Mouse (Mus musculus): ENCODE measurements around the gene Slc37a1. TPM values are rescaled to one million over a fixed set of nuclear protein-coding genes. Genes with fewer than 3 reads are reported as not detected.

The Slc37a1 gene
- 5.8 and 6.0 TPM in 2 replicates for polyA plus RNA-seq (2014; fragmentation: Nextera tagmentation; extraction: Ambion mirVana)

DNA sequence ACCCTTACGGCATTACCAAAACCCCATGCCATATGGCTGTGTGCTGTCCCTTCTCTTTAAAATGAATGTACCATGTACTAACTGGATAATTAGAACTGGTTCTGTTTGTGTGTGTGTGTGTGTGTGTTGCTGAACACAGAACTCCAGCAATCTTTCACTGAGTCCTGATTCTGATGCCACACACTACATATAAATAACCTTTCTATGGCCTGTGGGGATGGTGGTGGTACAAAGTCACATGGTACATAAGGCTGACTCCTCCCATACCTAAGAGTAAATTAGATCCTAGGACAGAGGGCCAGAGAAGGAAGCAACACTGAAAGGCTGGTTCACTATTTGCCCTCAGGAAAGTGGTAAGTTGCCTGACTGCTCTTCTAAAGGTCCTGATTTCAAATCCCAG, at the start of gene Slc37a1:
Slc37a1 (plus strand) TSS at position 301 of the 400 bp plus-strand sequence.
- H3K27ac ChIP-seq (ENCODE audit: low read depth, low read length), result no peak within 1 kb of the TSS
- no peak for ATAC-seq (replicated peaks; ENCODE audit: low FRiP score)
- no peak within 1 kb of the TSS for H3K4me3 ChIP-seq (ENCODE audit: low read depth, low read length)

GRCm38 (mm10) chr17:31238234-31239020, 48.2 kb upstream of the Slc37a1 start:
- ATAC-seq (replicated peaks; ENCODE audit: low FRiP score) (no peak), DNase-seq (ENCODE audit: low spot score) (no peak)
- no peaks in the 10 kb centered on the region for H3K27me3 ChIP-seq (ENCODE audit: control insufficient read depth, insufficient read depth, low read length)
- no peak overlapping the region for H3K4me3 ChIP-seq (ENCODE audit: low read depth, low read length)
- no peaks in the 10 kb centered on the region for H3K4me1 ChIP-seq (replicated peaks; ENCODE audit: control insufficient read depth, insufficient read depth, low read length)
- H3K36me3 ChIP-seq (ENCODE audit: control insufficient read depth, insufficient read depth, low read length), result no peaks in the 10 kb centered on the region
- WGBS, result 81% methylated on average over 7 of the region's 7 CpGs
- H3K9ac ChIP-seq (ENCODE audit: low read length), result no peak overlapping the region
- no peaks in the 10 kb centered on the region for H3K9me3 ChIP-seq (ENCODE audit: control insufficient read depth, low read length)
- H3K4me2 ChIP-seq (ENCODE audit: low read depth, low read length, severe bottlenecking), result no peak overlapping the region
- no peak overlapping the region for H3K27ac ChIP-seq (ENCODE audit: low read depth, low read length)

More for the DNA sequence above, at the start of gene Slc37a1:
- H3K9me3 ChIP-seq (ENCODE audit: control insufficient read depth, low read length), result no peaks in the 10 kb centered on the region
- no peak within 1 kb of the TSS for H3K9ac ChIP-seq (ENCODE audit: low read length)
- H3K27me3 ChIP-seq (ENCODE audit: control insufficient read depth, insufficient read depth, low read length), result no peaks in the 10 kb centered on the region
- peaks cover 10% of the 10 kb centered on the region; the same call in 1 of the 2 replicates for H3K4me1 ChIP-seq (replicated peaks; ENCODE audit: control insufficient read depth, insufficient read depth, low read length)
- 97% methylated on average over 1 of the region's 1 CpGs for WGBS
- no peak for DNase-seq (ENCODE audit: low spot score)
- H3K36me3 ChIP-seq (ENCODE audit: control insufficient read depth, insufficient read depth, low read length), result no peaks in the 10 kb centered on the region
- no peak within 1 kb of the TSS for H3K4me2 ChIP-seq (ENCODE audit: low read depth, low read length, severe bottlenecking)

DNA sequence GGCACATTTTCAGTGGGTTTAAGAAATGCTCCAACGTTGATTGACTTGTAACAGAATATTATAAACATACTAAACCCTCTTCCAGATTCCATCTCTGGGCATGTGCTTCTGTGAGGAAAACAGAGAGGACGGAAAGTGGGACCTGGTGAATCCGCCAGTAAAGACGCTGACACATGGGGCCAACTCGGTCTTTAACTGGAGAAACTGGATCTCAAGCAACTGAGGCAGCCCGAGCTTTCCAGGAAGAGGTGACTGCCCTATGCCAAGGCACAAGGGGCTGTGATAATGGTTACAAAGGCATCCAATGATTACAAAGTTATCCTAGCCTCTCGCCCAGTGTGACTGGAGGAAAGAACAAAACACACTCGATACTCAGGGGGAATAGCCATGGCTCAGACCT, 45.4 kb upstream of the Slc37a1 start:
- Histone ChIP-seq H3K4me3 (ENCODE audit: low read depth, low read length) (no peak overlapping the region), H3K9me3 (ENCODE audit: control insufficient read depth, low read length) (no peaks in the 10 kb centered on the region), H3K36me3 (ENCODE audit: control insufficient read depth, insufficient read depth, low read length) (no peaks in the 10 kb centered on the region), H3K4me1 (replicated peaks; ENCODE audit: control insufficient read depth, insufficient read depth, low read length) (no peaks in the 10 kb centered on the region), H3K27ac (ENCODE audit: low read depth, low read length) (no peak overlapping the region), H3K4me2 (ENCODE audit: low read depth, low read length, severe bottlenecking) (no peak overlapping the region), H3K27me3 (ENCODE audit: control insufficient read depth, insufficient read depth, low read length) (no peaks in the 10 kb centered on the region), H3K9ac (ENCODE audit: low read length) (no peak overlapping the region)
- WGBS, result 85% methylated on average over 8 of the region's 8 CpGs
- DNase-seq (ENCODE audit: low spot score) (no peak), ATAC-seq (replicated peaks; ENCODE audit: low FRiP score) (no peak)

DNA sequence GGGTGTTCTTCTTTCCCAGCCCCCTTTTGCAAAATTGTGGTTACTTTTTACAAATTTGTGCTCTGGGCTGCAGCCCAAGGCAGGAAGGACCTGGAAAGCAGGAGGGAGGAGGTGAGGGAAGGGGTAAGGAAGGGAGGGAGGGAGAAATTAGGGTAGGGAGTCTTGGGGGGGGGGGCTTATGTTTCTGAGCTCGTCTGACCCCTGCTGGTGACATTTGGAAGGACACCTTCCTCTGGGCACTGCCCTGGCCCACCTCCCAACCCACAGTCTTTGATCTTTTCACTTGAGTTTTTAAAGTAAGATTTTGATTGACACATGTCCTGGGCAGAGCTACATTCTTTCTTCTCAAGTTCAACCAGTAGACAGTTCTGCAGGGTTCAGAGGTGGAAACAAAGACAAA, 43.8 kb upstream of the Slc37a1 start:
- no peak overlapping the region for H3K27ac ChIP-seq (ENCODE audit: low read depth, low read length)
- DNase-seq (ENCODE audit: low spot score), result no peak
- H3K36me3 ChIP-seq (ENCODE audit: control insufficient read depth, insufficient read depth, low read length), result no peaks in the 10 kb centered on the region
- no peaks in the 10 kb centered on the region for H3K27me3 ChIP-seq (ENCODE audit: control insufficient read depth, insufficient read depth, low read length)
- no peaks in the 10 kb centered on the region for H3K9me3 ChIP-seq (ENCODE audit: control insufficient read depth, low read length)
- H3K9ac ChIP-seq (ENCODE audit: low read length), result no peak overlapping the region
- 0% methylated on average over 1 of the region's 1 CpGs for whole genome bisulfite sequencing
- H3K4me2 ChIP-seq (ENCODE audit: low read depth, low read length, severe bottlenecking), result no peak overlapping the region
- ATAC-seq (replicated peaks; ENCODE audit: low FRiP score), result no peak
- no peaks in the 10 kb centered on the region for H3K4me1 ChIP-seq (replicated peaks; ENCODE audit: control insufficient read depth, insufficient read depth, low read length)
- no peak overlapping the region for H3K4me3 ChIP-seq (ENCODE audit: low read depth, low read length)

- H3K27ac ChIP-seq (ENCODE audit: low read depth, low read length), result no peak overlapping the region
- ATAC-seq (replicated peaks; ENCODE audit: low FRiP score) (no peak), DNase-seq (ENCODE audit: low spot score) (no peak)
- 83% methylated on average over 5 of the region's 5 CpGs for WGBS
- no peaks in the 10 kb centered on the region for H3K9me3 ChIP-seq (ENCODE audit: control insufficient read depth, low read length)
- H3K4me3 ChIP-seq (ENCODE audit: low read depth, low read length), result no peak overlapping the region
- no peak overlapping the region for H3K9ac ChIP-seq (ENCODE audit: low read length)
- H3K36me3 ChIP-seq (ENCODE audit: control insufficient read depth, insufficient read depth, low read length), result no peaks in the 10 kb centered on the region
- H3K4me1 ChIP-seq (replicated peaks; ENCODE audit: control insufficient read depth, insufficient read depth, low read length), result no peaks in the 10 kb centered on the region
- no peaks in the 10 kb centered on the region for H3K27me3 ChIP-seq (ENCODE audit: control insufficient read depth, insufficient read depth, low read length)
- no peak overlapping the region for H3K4me2 ChIP-seq (ENCODE audit: low read depth, low read length, severe bottlenecking)
Measured at GRCm38 (mm10) chr17:31245321-31245720, 41.3 kb upstream of the Slc37a1 start.

DNA sequence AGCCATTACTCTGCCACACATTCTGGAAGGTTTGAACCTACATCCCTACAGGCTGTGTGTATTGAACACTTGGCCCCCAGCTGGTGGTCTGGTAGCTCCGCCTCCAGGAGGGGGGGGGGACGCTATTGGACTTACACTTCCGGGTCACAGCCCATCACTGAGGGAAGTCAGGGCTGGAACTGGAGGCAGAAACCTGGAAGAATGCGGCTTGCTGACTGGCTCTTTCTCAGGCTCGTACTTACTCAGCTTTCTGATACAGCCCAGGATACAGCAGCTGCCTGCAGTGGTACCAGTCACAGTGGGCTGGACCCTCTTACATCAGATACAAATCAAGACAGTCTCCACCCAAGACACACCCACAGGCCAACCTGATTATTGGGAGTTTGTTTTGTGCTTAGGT, 39.4 kb upstream of the Slc37a1 start:
- DNase-seq (ENCODE audit: low spot score), result no peak
- Histone ChIP-seq H3K4me3 (ENCODE audit: low read depth, low read length) (no peak overlapping the region), H3K9me3 (ENCODE audit: control insufficient read depth, low read length) (no peaks in the 10 kb centered on the region), H3K9ac (ENCODE audit: low read length) (no peak overlapping the region), H3K27me3 (ENCODE audit: control insufficient read depth, insufficient read depth, low read length) (no peaks in the 10 kb centered on the region), H3K4me1 (replicated peaks; ENCODE audit: control insufficient read depth, insufficient read depth, low read length) (no peaks in the 10 kb centered on the region), H3K27ac (ENCODE audit: low read depth, low read length) (no peak overlapping the region), H3K4me2 (ENCODE audit: low read depth, low read length, severe bottlenecking) (no peak overlapping the region), H3K36me3 (ENCODE audit: control insufficient read depth, insufficient read depth, low read length) (no peaks in the 10 kb centered on the region)
- 40% methylated on average over 5 of the region's 5 CpGs for WGBS
- ATAC-seq (replicated peaks; ENCODE audit: low FRiP score), result no peak

GRCm38 (mm10) chr17:31253951-31254350, 32.6 kb upstream of the Slc37a1 start:
- 57% methylated on average over 5 of the region's 5 CpGs for WGBS
- H3K27me3 ChIP-seq (ENCODE audit: control insufficient read depth, insufficient read depth, low read length), result no peaks in the 10 kb centered on the region
- H3K4me3 ChIP-seq (ENCODE audit: low read depth, low read length), result no peak overlapping the region
- DNase-seq (ENCODE audit: low spot score) (no peak), ATAC-seq (replicated peaks; ENCODE audit: low FRiP score) (no peak)
- H3K4me1 ChIP-seq (replicated peaks; ENCODE audit: control insufficient read depth, insufficient read depth, low read length), result no peaks in the 10 kb centered on the region
- no peaks in the 10 kb centered on the region for H3K9me3 ChIP-seq (ENCODE audit: control insufficient read depth, low read length)
- H3K9ac ChIP-seq (ENCODE audit: low read length), result no peak overlapping the region
- H3K4me2 ChIP-seq (ENCODE audit: low read depth, low read length, severe bottlenecking), result no peak overlapping the region
- H3K27ac ChIP-seq (ENCODE audit: low read depth, low read length), result no peak overlapping the region
- H3K36me3 ChIP-seq (ENCODE audit: control insufficient read depth, insufficient read depth, low read length), result no peaks in the 10 kb centered on the region

- Histone ChIP-seq H3K36me3 (ENCODE audit: control insufficient read depth, insufficient read depth, low read length) (no peaks in the 10 kb centered on the region), H3K4me1 (replicated peaks; ENCODE audit: control insufficient read depth, insufficient read depth, low read length) (no peaks in the 10 kb centered on the region), H3K9ac (ENCODE audit: low read length) (0 out of 2 replicates have a peak overlapping the region, but pooled peaks have one; percentile 12), H3K27me3 (ENCODE audit: control insufficient read depth, insufficient read depth, low read length) (no peaks in the 10 kb centered on the region), H3K4me3 (ENCODE audit: low read depth, low read length) (no peak overlapping the region), H3K27ac (ENCODE audit: low read depth, low read length) (no peak overlapping the region), H3K4me2 (ENCODE audit: low read depth, low read length, severe bottlenecking) (no peak overlapping the region), H3K9me3 (ENCODE audit: control insufficient read depth, low read length) (no peaks in the 10 kb centered on the region)
- DNase-seq (ENCODE audit: low spot score), result peak; percentile 77
- WGBS, result 10% methylated on average over 9 of the region's 9 CpGs
- peak; percentile 70 for ATAC-seq (replicated peaks; ENCODE audit: low FRiP score)
Measured at GRCm38 (mm10) chr17:31254463-31254931, 32.1 kb upstream of the Slc37a1 start.

DNA sequence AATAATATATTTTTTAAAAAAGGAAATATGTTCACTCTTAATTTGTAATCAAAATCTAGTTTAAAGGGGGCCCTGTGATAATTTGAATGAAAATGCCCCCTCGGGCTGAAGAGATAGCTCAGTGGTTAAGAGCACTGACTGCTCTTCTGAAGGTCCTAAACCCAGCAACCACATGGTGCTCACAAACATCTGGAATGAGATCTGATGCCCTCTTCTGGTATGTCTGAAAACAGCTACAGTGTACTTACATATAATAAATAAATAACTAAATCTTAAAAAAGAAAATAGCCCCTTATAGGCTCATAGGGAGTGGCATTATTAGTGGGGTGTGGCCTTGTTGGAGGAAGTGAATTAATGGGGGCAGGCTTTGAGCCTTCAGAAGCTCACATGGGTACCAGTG, 29.4 kb upstream of the Slc37a1 start:
- Histone ChIP-seq H3K9ac (ENCODE audit: low read length) (no peak overlapping the region), H3K4me2 (ENCODE audit: low read depth, low read length, severe bottlenecking) (no peak overlapping the region), H3K36me3 (ENCODE audit: control insufficient read depth, insufficient read depth, low read length) (no peaks in the 10 kb centered on the region), H3K9me3 (ENCODE audit: control insufficient read depth, low read length) (no peaks in the 10 kb centered on the region), H3K27ac (ENCODE audit: low read depth, low read length) (no peak overlapping the region), H3K4me1 (replicated peaks; ENCODE audit: control insufficient read depth, insufficient read depth, low read length) (no peaks in the 10 kb centered on the region), H3K27me3 (ENCODE audit: control insufficient read depth, insufficient read depth, low read length) (no peaks in the 10 kb centered on the region), H3K4me3 (ENCODE audit: low read depth, low read length) (no peak overlapping the region)
- DNase-seq (ENCODE audit: low spot score) (no peak), ATAC-seq (replicated peaks; ENCODE audit: low FRiP score) (no peak)
- WGBS, result 81% methylated on average over 1 of the region's 1 CpGs
